Mouse (Mus musculus) testis, postnatal 10 days (tissue): ENCODE results near the gene A830005F24Rik.
"Not testable (repeated sequence)": the region's sequence is repeated elsewhere in the genome, so short reads cannot be mapped to it uniquely, and the experiment has no call there.

ENCODE experiments used
- DNase-seq: peaks from one replicate; pipeline ENCODE4 v3.0.0; 2021; ENCODE audit warnings: low spot score

Gene A830005F24Rik

GRCm38 (mm10) chr13:48513003-48513929 lies at the start of gene A830005F24Rik, which contains the start of gene Zfp169:
Gene A830005F24Rik (plus strand): TSS chr13:48513570.
Gene Zfp169 (minus strand): TSS chr13:48513451.
- DNase-seq: peak; percentile 80

GRCm38 (mm10) chr13:48464170-48464569 lies 49.2 kb upstream of the A830005F24Rik start:
- DNase-seq: peak; percentile 81

DNA sequence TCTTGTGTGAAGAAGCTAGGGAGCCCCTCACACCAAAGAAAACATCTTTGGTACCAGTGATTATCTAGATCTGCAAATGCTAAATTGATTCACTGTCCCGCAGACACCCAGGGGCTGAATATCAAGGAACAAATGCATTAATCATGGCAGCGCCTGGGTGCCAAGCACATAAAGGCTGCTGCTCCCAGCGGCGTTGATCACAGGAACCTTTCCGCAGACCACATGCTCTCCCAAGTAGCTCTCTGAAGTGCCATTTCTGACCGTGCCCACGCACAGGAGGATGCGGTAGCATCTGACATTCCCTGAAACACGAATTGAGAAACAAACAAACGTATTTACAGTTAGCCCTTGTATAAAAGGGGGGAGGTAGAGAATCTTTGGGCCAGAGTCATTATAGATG lies 47.2 kb upstream of the A830005F24Rik start:
- no peak for DNase-seq

DNA sequence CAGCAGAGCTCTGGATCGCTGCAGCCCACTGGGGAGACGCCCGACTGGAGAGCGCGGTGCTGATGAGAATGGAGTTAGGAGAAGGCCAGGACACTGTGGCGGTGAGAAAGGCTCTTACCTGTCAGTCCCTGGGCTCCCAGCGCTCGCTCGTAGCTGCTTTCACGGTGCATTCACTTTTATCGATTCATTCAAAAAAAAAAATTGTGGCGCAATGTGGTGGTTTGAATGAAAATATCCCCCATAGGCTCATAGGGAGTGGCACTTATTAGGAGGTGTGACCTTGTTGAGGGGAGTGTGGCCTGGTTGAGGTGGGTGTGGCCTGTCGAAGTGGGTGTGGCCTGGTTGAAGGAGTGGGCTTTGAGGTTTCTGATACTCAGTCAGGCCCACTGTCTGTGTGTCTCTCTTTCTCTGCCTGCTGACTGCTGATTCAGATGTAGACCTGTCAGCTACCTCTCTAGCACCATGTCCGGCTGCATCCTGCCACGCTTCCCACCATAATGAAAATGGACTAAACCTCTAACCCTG lies 44.7 kb upstream of the A830005F24Rik start:
- DNase-seq: no peak

DNA sequence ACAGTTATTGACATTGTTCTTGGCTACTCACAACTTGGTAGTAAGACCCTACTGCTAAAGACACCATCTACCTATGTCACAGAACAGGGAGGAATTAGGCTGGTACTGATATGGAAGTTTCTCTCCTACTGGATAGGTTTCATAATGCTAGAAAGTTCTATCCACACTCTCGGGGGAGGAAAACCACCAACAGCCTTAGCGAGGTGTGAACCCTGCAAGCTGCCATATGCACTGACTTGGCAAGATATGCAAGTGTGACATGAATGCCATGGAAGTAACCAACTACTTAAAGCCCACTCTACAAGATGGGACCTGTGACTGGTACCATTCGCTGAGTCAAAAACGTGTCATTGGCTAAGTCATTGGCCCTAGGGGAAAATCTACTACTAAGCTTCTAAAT lies 29.8 kb upstream of the A830005F24Rik start:
- no peak for DNase-seq

DNA sequence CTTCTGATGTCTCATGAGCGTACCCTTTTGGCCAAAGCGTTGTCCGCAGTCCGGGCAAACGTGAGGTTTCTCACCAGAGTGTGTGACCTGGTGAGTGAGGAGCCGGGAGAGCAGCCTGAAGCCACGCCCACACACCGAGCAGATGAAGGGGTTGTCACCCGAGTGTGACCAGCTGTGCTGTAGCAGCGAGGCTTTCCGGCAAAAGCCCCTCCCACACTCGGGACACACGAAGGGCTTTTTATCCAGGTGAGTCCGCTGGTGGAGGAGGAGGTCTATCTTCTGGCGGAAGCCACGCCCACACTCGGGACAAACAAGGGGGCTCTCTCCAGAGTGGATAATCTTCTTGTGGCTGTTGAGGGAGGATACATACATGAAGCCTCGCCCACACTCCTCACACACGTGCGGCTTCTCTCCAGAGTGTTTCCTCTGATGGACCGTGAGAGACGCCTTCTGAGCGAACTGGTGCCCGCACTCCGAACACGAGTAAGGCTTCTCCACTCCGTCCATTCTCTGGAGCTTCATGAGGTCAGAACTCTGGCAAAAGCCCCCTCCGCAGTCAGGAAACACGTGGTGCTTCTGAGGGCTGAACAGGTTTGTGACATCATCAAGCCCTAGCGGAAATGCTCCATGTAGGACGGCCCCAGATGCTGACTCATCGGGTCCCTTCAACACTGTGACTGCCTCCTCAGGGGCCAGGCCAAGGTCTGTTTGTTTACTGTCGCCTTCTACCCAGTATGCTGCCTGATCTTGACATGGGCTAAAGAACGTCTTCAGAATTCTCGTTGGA lies 22.8 kb upstream of the A830005F24Rik start:
- peak; percentile 53 for DNase-seq

DNA sequence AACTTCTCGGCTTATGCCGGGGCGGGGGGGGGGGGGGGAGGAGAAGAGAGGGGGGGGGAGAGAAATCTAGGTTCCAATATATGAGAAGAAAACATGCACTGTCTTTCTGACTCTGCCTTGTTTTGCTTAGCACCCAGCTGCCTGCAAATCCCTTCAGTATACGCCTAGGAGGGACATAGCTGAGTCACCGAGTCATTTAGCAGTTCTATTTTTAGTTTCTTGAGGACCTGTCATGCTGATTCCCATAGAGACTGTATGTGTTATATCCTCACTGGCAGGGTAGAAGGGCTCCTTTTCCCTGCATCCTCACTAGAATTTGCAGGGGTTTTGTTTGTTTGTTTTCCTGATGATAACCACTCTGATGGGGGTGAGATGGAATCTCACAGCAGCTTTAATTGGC lies 20.2 kb upstream of the A830005F24Rik start:
- no peak for DNase-seq

DNA sequence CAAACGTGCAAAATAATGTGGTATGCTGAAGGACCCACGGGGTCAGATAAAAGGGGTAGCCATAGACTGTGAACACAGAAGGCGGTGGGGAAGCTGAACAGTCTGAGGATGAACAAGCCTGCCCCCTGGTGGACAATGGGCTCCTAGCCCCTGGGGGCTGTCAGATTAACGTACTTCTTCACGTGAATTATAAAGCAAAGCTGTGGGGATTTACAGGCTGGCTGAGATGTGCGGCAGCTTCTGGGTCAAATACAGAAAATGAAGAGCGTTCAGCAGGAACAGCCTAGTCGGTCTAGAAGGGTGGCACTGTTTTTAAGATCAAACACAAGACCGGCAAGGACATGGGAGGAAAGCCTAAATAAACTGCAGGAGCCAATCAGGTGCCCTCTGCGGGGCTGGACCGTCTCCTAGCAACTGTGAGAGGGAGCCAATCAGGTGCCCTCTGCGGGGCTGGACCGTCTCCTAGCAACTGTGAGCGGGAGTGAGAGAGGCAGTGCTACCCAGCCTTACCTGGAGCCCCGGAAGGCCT lies 15.6 kb upstream of the A830005F24Rik start:
- peak; percentile 78 for DNase-seq

DNA sequence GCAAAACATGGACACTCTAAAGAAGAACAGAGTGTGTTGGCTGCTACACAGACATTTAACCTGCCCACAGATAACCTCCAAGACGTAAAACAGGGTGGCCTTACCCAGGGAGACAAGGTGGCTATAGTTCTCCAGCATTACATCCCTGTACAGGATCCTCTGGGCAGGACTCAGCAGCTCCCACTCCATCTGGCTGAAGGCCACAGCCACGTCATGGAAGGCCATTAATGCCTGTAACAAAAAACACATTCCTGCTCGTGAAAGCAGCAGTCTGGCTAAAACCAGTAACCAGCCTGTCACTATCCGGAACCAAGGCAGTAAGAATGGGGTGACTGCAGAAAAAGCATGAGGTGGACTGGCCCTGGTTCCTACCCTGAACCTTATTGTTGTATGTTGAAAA lies 14.7 kb upstream of the A830005F24Rik start:
- peak; percentile 67 for DNase-seq

- no peak for DNase-seq
These were observed 10.9 kb upstream of the A830005F24Rik start for GRCm38 (mm10) chr13:48502422-48502821.

- DNase-seq: no peak
These were observed 4.7 kb upstream of the A830005F24Rik start for GRCm38 (mm10) chr13:48508661-48509060.

DNA sequence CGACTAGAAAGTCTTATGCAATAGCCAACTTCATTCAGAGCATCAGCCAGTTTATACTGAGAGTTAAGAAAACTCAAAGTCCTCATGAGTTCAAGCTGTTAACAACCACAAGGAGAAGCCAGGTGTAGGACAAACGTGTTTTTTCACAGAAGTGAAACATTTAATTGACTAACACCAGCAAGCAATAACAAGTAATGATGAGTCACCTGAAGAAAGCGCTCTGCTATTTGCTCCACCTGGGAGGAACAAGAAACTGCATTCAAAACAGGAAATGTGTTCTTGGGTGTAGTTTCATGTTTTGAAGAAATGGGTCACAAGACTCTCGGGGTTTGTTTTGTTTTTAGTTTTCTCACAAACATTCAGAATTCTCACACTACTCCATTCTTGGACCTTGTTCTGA lies 2.5 kb downstream of the A830005F24Rik start:
- no peak for DNase-seq

- not testable (repeated sequence) for DNase-seq
These were observed 5.8 kb downstream of the A830005F24Rik start for GRCm38 (mm10) chr13:48519122-48519521.

DNA sequence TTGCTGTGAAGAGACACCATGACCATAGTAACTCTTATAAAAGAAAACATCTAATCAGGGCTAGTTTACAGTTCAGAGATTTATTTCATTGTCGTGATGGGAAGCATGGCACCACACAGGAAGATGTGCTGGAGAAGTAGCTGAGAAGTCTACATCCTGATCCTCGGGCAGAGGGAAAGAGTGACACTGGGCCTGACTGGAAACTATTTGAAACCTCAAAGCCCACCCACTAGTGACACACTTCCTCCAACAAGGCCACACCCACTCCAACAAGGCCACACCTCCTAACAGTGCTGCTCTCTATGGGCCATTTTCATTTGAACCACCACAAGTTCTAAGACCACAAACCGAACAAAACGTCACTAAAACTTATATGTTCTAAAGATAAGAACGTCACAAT lies 12.4 kb downstream of the A830005F24Rik start:
- DNase-seq: no peak

- DNase-seq: peak; percentile 57
These were observed 14.9 kb downstream of the A830005F24Rik start for GRCm38 (mm10) chr13:48528123-48528871.

DNA sequence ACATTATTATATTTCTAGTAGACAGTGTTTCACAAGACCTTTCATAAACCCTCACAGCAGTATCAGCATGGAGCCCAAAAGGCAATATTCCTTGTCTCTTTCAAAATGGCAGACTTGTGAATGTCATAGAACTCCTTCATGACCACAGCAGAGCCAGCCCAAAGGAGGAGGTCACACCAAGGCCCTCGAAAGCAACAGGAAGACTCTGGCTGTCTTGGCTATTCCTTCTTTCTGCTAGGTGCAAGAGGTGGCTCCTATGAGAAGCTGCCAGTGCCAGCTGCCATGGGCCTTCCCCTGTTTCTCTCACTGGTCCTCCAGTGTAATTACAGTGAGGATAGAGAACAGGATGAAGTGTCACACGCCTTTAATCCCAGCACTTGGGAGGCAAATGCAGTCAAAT lies 15.7 kb downstream of the A830005F24Rik start:
- no peak for DNase-seq

- peak; percentile 54 for DNase-seq
These were observed 17.3 kb downstream of the A830005F24Rik start for GRCm38 (mm10) chr13:48530685-48531084.

- DNase-seq: no peak
These were observed 18.1 kb downstream of the A830005F24Rik start for GRCm38 (mm10) chr13:48531448-48531847.

GRCm38 (mm10) chr13:48533441-48533840 lies 20.1 kb downstream of the A830005F24Rik start:
- DNase-seq: no peak

GRCm38 (mm10) chr13:48540488-48540887 lies 27.1 kb downstream of the A830005F24Rik start:
- no peak for DNase-seq

GRCm38 (mm10) chr13:48544391-48544790 lies 31.0 kb downstream of the A830005F24Rik start:
- DNase-seq: no peak

- no peak for DNase-seq
These were observed 31.5 kb downstream of the A830005F24Rik start for GRCm38 (mm10) chr13:48544867-48545266.
